Mouse (Mus musculus): ENCODE data around the gene Cited2. TPM values are rescaled to one million over a fixed set of nuclear protein-coding genes. Genes with fewer than 3 reads are reported as not detected.
A peak's percentile ranks its signal among the peaks of the same experiment; 100 is the strongest.

Gene Cited2
- polyA plus RNA-seq, 1 experiment from 2014 or later, result 94.8 TPM

DNA sequence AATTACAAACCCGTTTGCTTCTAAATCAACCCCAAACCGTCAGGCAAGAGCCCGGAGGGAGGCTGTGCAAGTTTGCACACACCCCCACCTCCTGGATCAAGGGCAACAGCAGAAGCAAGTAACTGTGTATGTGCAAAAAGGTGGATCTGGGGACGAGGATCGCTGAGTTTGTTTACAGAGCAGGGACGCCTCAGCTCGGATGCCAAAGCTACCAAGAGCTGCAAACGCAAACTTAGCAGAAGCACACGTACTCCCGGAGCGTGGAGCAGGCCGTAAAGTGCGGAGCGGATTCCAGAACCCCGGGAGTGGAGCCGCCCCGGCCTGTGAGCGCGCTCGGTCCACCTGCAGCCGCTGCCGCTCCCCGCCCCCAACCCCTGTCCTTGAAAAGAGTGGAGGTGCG is 860 bp upstream of the Cited2 start:
- Histone ChIP-seq H3K4me2 (ENCODE audit: low read length) (peak overlapping the region; percentile 77), H3K9ac (ENCODE audit: low read depth, low read length) (peak overlapping the region; percentile 96), H3K36me3 (ENCODE audit: insufficient read depth, low read length) (no peaks in the 10 kb centered on the region), H3K27me3 (ENCODE audit: insufficient read depth, low read length) (no peaks in the 10 kb centered on the region), H3K9me3 (replicated peaks; ENCODE audit: low read length) (no peaks in the 10 kb centered on the region), H3K4me1 (replicated peaks; ENCODE audit: insufficient read depth, low read length) (no peaks in the 10 kb centered on the region), H3K27ac (peak overlapping the region; percentile 100), H3K4me3 (replicated peaks; ENCODE audit: low read depth, low read length) (peak overlapping the region; percentile 99)
- peak; percentile 58 for TF ChIP-seq CTCF (IDR thresholded peaks at IDR 0.05; ENCODE audit: low read depth)
- DNase-seq (ENCODE audit: low spot score), result peak; percentile 97
- peak; percentile 78 for ATAC-seq (replicated peaks; ENCODE audit: low FRiP score, low read depth)
- under 1% methylated on average over 24 of the region's 24 CpGs for WGBS

- H3K27me3 ChIP-seq (ENCODE audit: insufficient read depth, low read length), result no peaks in the 10 kb centered on the region
- peak; percentile 52 for ATAC-seq (replicated peaks; ENCODE audit: low FRiP score, low read depth)
- H3K4me1 ChIP-seq (replicated peaks; ENCODE audit: insufficient read depth, low read length), result peaks cover 3% of the 10 kb centered on the region; the same call in 1 of the 2 replicates
- H3K9ac ChIP-seq (ENCODE audit: low read depth, low read length), result peak overlapping the region; percentile 96
- peak overlapping the region; percentile 77 for H3K4me2 ChIP-seq (ENCODE audit: low read length)
- H3K4me3 ChIP-seq (replicated peaks; ENCODE audit: low read depth, low read length), result peak overlapping the region; percentile 99
- no peaks in the 10 kb centered on the region for H3K36me3 ChIP-seq (ENCODE audit: insufficient read depth, low read length)
- DNase-seq (ENCODE audit: low spot score), result no peak
- no peak for TF ChIP-seq CTCF (IDR thresholded peaks at IDR 0.05; ENCODE audit: low read depth)
- peak overlapping the region; percentile 100 for H3K27ac ChIP-seq
- no peaks in the 10 kb centered on the region for H3K9me3 ChIP-seq (replicated peaks; ENCODE audit: low read length)
- WGBS, result 0% methylated on average over 30 of the region's 30 CpGs
These were observed 413 bp downstream of the Cited2 start for GRCm38 (mm10) chr10:17723421-17723841.

- H3K4me2 ChIP-seq (ENCODE audit: low read length), result peak overlapping the region; percentile 77
- H3K4me3 ChIP-seq (replicated peaks; ENCODE audit: low read depth, low read length), result peak overlapping the region; percentile 99
- ATAC-seq (replicated peaks; ENCODE audit: low FRiP score, low read depth) (peak; percentile 16; the same call in 1 of the 2 replicates), DNase-seq (ENCODE audit: low spot score) (peak; percentile 64)
- TF ChIP-seq CTCF (IDR thresholded peaks at IDR 0.05; ENCODE audit: low read depth), result peak; percentile 41; the same call in 1 of the 2 replicates
- WGBS, result under 1% methylated on average over 65 of the region's 65 CpGs
- H3K27me3 ChIP-seq (ENCODE audit: insufficient read depth, low read length), result no peaks in the 10 kb centered on the region
- H3K36me3 ChIP-seq (ENCODE audit: insufficient read depth, low read length), result no peaks in the 10 kb centered on the region
- no peaks in the 10 kb centered on the region for H3K9me3 ChIP-seq (replicated peaks; ENCODE audit: low read length)
- peak overlapping the region; percentile 100 for H3K27ac ChIP-seq
- H3K9ac ChIP-seq (ENCODE audit: low read depth, low read length), result peak overlapping the region; percentile 96
- peaks cover 3% of the 10 kb centered on the region; the same call in 1 of the 2 replicates for H3K4me1 ChIP-seq (replicated peaks; ENCODE audit: insufficient read depth, low read length)
These were observed 1.1 kb downstream of the Cited2 start for GRCm38 (mm10) chr10:17723871-17724741.

- H3K4me1 ChIP-seq (replicated peaks; ENCODE audit: insufficient read depth, low read length), result peaks cover 3% of the 10 kb centered on the region; the same call in 1 of the 2 replicates
- peak overlapping the region; percentile 96; the same call in 1 of the 2 replicates for H3K9ac ChIP-seq (ENCODE audit: low read depth, low read length)
- peak overlapping the region; percentile 77 for H3K4me2 ChIP-seq (ENCODE audit: low read length)
- H3K27ac ChIP-seq, result peak overlapping the region; percentile 100; the same call in 1 of the 2 replicates
- DNase-seq (ENCODE audit: low spot score) (peak; percentile 37), ATAC-seq (replicated peaks; ENCODE audit: low FRiP score, low read depth) (no peak)
- peak overlapping the region; percentile 99 for H3K4me3 ChIP-seq (replicated peaks; ENCODE audit: low read depth, low read length)
- H3K36me3 ChIP-seq (ENCODE audit: insufficient read depth, low read length), result no peaks in the 10 kb centered on the region
- H3K9me3 ChIP-seq (replicated peaks; ENCODE audit: low read length), result no peaks in the 10 kb centered on the region
- no peaks in the 10 kb centered on the region for H3K27me3 ChIP-seq (ENCODE audit: insufficient read depth, low read length)
- TF ChIP-seq CTCF (IDR thresholded peaks at IDR 0.05; ENCODE audit: low read depth), result no peak
- 16% methylated on average over 8 of the region's 8 CpGs for WGBS
These were observed 2.1 kb downstream of the Cited2 start for GRCm38 (mm10) chr10:17725037-17725584.

GRCm38 (mm10) chr10:17725644-17726372 is 2.8 kb downstream of the Cited2 start:
- no peak for TF ChIP-seq CTCF (IDR thresholded peaks at IDR 0.05; ENCODE audit: low read depth)
- ATAC-seq (replicated peaks; ENCODE audit: low FRiP score, low read depth) (no peak), DNase-seq (ENCODE audit: low spot score) (no peak)
- Histone ChIP-seq H3K9me3 (replicated peaks; ENCODE audit: low read length) (no peaks in the 10 kb centered on the region), H3K9ac (ENCODE audit: low read depth, low read length) (peak overlapping the region; percentile 35; the same call in 1 of the 2 replicates), H3K27ac (peak overlapping the region; percentile 54; the same call in 1 of the 2 replicates), H3K4me3 (replicated peaks; ENCODE audit: low read depth, low read length) (peak overlapping the region; percentile 99), H3K4me1 (replicated peaks; ENCODE audit: insufficient read depth, low read length) (peaks cover 3% of the 10 kb centered on the region; the same call in 1 of the 2 replicates), H3K4me2 (ENCODE audit: low read length) (peak overlapping the region; percentile 77), H3K27me3 (ENCODE audit: insufficient read depth, low read length) (no peaks in the 10 kb centered on the region), H3K36me3 (ENCODE audit: insufficient read depth, low read length) (no peaks in the 10 kb centered on the region)
- 36% methylated on average over 7 of the region's 7 CpGs for WGBS

DNA sequence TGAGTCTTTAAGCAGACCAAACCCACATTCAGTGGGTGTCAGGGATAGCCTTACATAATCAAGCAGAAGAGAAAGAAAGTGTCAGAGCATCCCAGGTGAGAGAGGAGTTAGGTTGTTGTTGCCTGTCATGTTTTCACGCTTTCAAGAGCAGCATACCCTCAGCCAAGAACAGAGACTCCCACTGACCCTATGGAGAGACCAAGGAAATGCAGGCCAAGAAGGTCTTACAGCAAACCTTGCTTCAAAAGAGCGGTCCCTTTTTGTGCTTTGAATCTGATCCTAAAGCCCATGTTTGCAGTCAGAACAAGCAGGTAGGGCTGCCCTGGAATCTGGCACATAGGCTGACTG is 3.3 kb downstream of the Cited2 start:
- TF ChIP-seq CTCF (IDR thresholded peaks at IDR 0.05; ENCODE audit: low read depth), result no peak
- H3K4me1 ChIP-seq (replicated peaks; ENCODE audit: insufficient read depth, low read length), result peaks cover 3% of the 10 kb centered on the region; the same call in 1 of the 2 replicates
- H3K27ac ChIP-seq, result peak overlapping the region; percentile 54; the same call in 1 of the 2 replicates
- no peaks in the 10 kb centered on the region for H3K36me3 ChIP-seq (ENCODE audit: insufficient read depth, low read length)
- 42% methylated on average over 2 of the region's 2 CpGs for WGBS
- no peaks in the 10 kb centered on the region for H3K27me3 ChIP-seq (ENCODE audit: insufficient read depth, low read length)
- H3K4me2 ChIP-seq (ENCODE audit: low read length), result peak overlapping the region; percentile 77
- DNase-seq (ENCODE audit: low spot score) (peak; percentile 31), ATAC-seq (replicated peaks; ENCODE audit: low FRiP score, low read depth) (no peak)
- H3K9me3 ChIP-seq (replicated peaks; ENCODE audit: low read length), result no peaks in the 10 kb centered on the region
- H3K4me3 ChIP-seq (replicated peaks; ENCODE audit: low read depth, low read length), result peak overlapping the region; percentile 99
- H3K9ac ChIP-seq (ENCODE audit: low read depth, low read length), result no peak overlapping the region
